Mouse (Mus musculus) intestine, embryonic 15.5 days (tissue): ENCODE data around the gene Irs2. TPM values are rescaled to one million over a fixed set of nuclear protein-coding genes. Genes with fewer than 3 reads are reported as not detected.

ENCODE experiments used
- ATAC-seq: fragments of 200-750 bp; cut with Nextera tagmentation; 2 replicates; pipeline ENCODE4 v1.8.0; 2017; ENCODE audit warnings: moderate TSS enrichment, moderate library complexity
- H3K27ac ChIP-seq: fragments of 300-500 bp; sonication (generic); 2 replicates; pipeline ENCODE4 v1.5.1; 2015; ENCODE audit warnings: mild to moderate bottlenecking, inconsistent platforms
- H3K27me3 ChIP-seq: fragments of 300-500 bp; sonication (generic); replicated peaks from 2 replicates; pipeline ENCODE4 v1.6.1; 2015; ENCODE audit warnings: inconsistent platforms
- H3K36me3 ChIP-seq: fragments of 300-500 bp; sonication (generic); 2 replicates; pipeline ENCODE4 v1.6.1; 2015; ENCODE audit warnings: inconsistent platforms
- H3K4me1 ChIP-seq: fragments of 300-500 bp; sonication (generic); replicated peaks from 2 replicates; pipeline ENCODE4 v1.6.1; 2015; ENCODE audit warnings: inconsistent platforms
- H3K4me2 ChIP-seq: fragments of 300-500 bp; sonication (generic); replicated peaks from 2 replicates; pipeline ENCODE4 v1.6.1; 2015; ENCODE audit warnings: mild to moderate bottlenecking, inconsistent platforms
- H3K4me3 ChIP-seq: fragments of 300-500 bp; sonication (generic); replicated peaks from 2 replicates; pipeline ENCODE4 v1.5.1; 2015; ENCODE audit warnings: inconsistent platforms
- H3K9ac ChIP-seq: fragments of 300-500 bp; sonication (generic); 2 replicates; pipeline ENCODE4 v1.6.1; 2015; ENCODE audit warnings: inconsistent platforms
- H3K9me3 ChIP-seq: fragments of 300-500 bp; sonication (generic); 2 replicates; pipeline ENCODE4 v1.6.1; 2016; ENCODE audit warnings: inconsistent platforms
- WGBS: fragments of 180-500 bp; shearing (Covaris S2); methylation state at CpG from one replicate; pipeline ENCODE4 v1.1.7; 2015; 5-methylcytosine and 5-hydroxymethylcytosine counted together
- polyA plus RNA-seq: library from polyadenylated mRNA; unstranded; fragments of >200 nt; fragmentation: Nextera tagmentation; extraction: Ambion mirVana; gene quantifications from 2 replicates; pipeline ENCODE4 v1.2.1, GENCODE M21; 2015

Irs2 gene
- polyA plus RNA-seq, 1 experiment from 2014 or later = 6.1 TPM

DNA sequence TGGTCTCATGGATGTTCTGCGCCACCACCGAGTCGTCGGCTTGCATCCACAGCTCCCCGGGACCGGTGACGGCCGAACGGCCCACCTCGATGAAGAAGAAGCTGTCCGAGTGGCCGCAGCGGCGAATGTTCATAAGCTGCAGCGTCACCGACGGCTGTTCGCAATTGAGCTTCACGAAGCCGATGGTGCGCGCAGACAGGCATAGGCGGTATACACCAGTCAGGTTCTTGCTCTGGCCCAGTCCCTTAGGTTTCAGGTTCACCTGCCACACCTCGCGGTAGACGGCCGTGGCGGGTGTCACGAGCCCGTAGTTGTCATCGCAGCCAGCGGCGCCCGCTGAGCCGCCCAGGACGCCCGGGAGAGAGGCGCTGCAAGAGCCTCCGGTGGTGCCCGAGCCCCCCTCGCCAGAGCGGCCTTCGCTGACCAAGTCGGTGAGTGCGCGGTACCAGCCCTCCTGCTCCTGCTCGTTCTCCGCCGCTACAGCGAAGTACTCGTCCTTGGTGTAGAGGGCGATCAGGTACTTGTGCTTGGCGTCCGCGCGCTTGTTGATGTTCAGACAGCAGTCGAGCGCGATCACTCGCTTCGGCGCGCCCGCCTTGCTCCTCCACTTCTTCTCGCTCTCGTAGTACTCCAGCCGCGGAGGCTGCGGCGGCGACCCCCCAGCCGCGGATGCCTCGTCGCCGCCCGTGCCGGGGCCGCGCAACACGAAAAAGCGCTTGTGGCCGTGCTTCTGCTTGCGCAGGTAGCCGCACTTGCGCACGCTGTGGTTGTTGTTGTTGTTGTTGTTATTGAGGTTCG is 478 bp downstream of the Irs2 start:
- H3K36me3 ChIP-seq = peaks cover 8% of the 10 kb centered on the region; the same call in 1 of the 2 replicates
- H3K9ac ChIP-seq = peak overlapping the region; percentile 85
- under 1% methylated on average over 88 of the region's 88 CpGs for WGBS
- no peaks in the 10 kb centered on the region for H3K27me3 ChIP-seq
- no peaks in the 10 kb centered on the region for H3K9me3 ChIP-seq
- peak overlapping the region; percentile 85 for H3K4me2 ChIP-seq
- peak overlapping the region; percentile 81 for H3K4me3 ChIP-seq
- H3K27ac ChIP-seq = peak overlapping the region; percentile 99
- H3K4me1 ChIP-seq = peaks cover 49% of the 10 kb centered on the region
- ATAC-seq = no peak

- peak overlapping the region; percentile 85 for H3K9ac ChIP-seq
- H3K4me1 ChIP-seq = peaks cover 56% of the 10 kb centered on the region
- H3K9me3 ChIP-seq = no peaks in the 10 kb centered on the region
- peak overlapping the region; percentile 81 for H3K4me3 ChIP-seq
- H3K27me3 ChIP-seq = no peaks in the 10 kb centered on the region
- peaks cover 8% of the 10 kb centered on the region; the same call in 1 of the 2 replicates for H3K36me3 ChIP-seq
- peak; percentile 57 for ATAC-seq
- WGBS = under 1% methylated on average over 56 of the region's 56 CpGs
- peak overlapping the region; percentile 99 for H3K27ac ChIP-seq
- peak overlapping the region; percentile 85 for H3K4me2 ChIP-seq
These were observed 1.2 kb downstream of the Irs2 start for GRCm38 (mm10) chr8:11007001-11007580.

DNA sequence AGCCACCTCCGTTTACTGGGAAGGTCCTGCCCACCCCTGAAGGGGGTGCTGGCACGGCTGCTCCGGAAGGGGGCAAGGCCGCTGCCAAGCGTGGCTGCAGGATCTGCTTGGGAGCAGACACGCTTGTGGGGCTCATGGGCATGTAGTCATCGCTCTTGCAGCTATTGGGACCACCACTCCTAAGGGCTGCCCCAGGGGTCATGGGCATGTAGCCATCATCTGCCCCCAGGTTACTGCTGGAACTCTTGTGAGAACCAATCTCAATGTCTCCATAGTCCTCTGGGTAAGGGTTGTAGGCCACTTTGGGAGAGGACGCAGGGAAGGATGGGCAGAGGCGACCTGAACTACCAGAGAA is 2.0 kb downstream of the Irs2 start:
- Histone ChIP-seq H3K36me3 (peaks cover 8% of the 10 kb centered on the region; the same call in 1 of the 2 replicates), H3K27ac (no peak overlapping the region), H3K27me3 (no peaks in the 10 kb centered on the region), H3K4me2 (peak overlapping the region; percentile 85), H3K9me3 (no peaks in the 10 kb centered on the region), H3K9ac (peak overlapping the region; percentile 85), H3K4me1 (peaks cover 62% of the 10 kb centered on the region), H3K4me3 (peak overlapping the region; percentile 81)
- no peak for ATAC-seq
- WGBS = 92% methylated on average over 9 of the region's 9 CpGs

DNA sequence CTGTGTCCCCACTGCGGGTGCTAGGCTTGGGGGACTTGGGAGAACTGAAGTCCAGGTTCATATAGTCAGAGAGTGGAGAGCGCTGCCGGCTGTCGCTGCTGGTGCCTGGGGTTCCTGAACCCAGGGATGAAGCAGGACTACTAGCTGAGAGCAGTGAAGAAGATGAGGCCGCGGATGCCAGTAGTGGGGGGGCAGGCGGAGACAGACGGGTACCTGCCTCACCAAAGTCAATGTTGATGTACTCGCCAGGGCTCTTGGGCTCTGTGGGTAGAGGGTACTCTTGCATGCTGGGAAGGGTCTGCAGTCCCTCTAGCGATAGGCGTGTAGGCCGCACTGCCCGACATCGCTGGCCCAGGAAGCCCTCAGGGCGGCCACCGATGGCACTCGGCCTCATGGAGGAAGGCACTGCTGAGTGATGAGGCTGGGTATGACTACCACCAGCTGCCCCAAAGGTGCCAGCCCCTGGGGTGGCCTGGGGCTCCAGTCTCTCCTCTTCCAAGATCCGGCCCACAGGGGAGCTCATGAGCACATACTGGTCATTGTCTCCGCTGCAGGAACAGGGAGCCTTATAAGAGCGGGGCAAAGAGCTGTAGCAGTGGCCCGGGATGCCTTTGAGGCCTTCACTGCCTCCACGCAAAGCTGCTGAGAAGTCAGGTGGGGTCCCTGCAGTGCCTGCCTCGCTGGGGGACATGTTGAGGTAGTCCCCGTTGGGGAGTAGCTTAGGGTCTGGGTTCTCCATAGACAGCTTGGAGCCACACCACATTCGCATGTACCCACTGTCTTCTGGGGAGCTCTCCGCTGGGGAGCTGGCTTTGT is 2.6 kb downstream of the Irs2 start:
- peak overlapping the region; percentile 85 for H3K9ac ChIP-seq
- H3K36me3 ChIP-seq = peaks cover 8% of the 10 kb centered on the region; the same call in 1 of the 2 replicates
- H3K9me3 ChIP-seq = no peaks in the 10 kb centered on the region
- peak overlapping the region; percentile 81 for H3K4me3 ChIP-seq
- no peak for ATAC-seq
- peaks cover 63% of the 10 kb centered on the region for H3K4me1 ChIP-seq
- 89% methylated on average over 26 of the region's 26 CpGs for WGBS
- H3K27me3 ChIP-seq = no peaks in the 10 kb centered on the region
- peak overlapping the region; percentile 85 for H3K4me2 ChIP-seq
- no peak overlapping the region for H3K27ac ChIP-seq

- no peak overlapping the region for H3K27ac ChIP-seq
- H3K4me3 ChIP-seq = peak overlapping the region; percentile 81
- WGBS = 84% methylated on average over 22 of the region's 22 CpGs
- no peaks in the 10 kb centered on the region for H3K27me3 ChIP-seq
- ATAC-seq = no peak
- H3K4me2 ChIP-seq = peak overlapping the region; percentile 85
- peaks cover 8% of the 10 kb centered on the region; the same call in 1 of the 2 replicates for H3K36me3 ChIP-seq
- H3K4me1 ChIP-seq = peaks cover 60% of the 10 kb centered on the region
- no peaks in the 10 kb centered on the region for H3K9me3 ChIP-seq
- peak overlapping the region; percentile 85; the same call in 1 of the 2 replicates for H3K9ac ChIP-seq
These were observed 3.3 kb downstream of the Irs2 start for GRCm38 (mm10) chr8:11004781-11005459.

DNA sequence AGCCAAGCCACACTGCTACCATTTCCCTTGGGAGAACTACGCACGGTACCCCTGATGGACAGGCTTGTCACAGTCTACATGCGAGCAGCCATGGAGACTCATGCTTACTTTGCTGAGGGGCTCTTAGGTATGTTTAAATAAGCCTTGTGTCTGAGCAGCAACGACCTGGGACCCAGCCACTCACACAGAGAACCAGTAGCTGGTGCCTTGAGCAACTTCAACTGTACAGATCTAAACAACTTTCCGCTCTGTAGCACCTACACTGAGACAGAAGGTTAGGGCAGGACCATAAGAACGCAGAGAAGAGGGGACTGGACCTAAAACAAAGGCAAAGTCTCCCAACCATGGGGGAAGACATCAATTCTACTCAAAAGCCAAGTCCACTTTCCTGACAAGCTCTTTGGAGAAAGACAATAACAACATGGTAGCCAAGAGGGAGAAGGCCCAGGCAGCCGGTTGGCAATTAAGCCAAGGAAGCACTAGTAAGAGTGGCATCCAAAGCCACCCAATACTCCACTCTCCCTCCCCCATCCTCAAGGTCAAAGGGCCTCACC is 4.3 kb downstream of the Irs2 start:
- Histone ChIP-seq H3K4me3 (peak overlapping the region; percentile 81), H3K27me3 (no peaks in the 10 kb centered on the region), H3K4me2 (peak overlapping the region; percentile 85), H3K9ac (peak overlapping the region; percentile 85), H3K9me3 (no peaks in the 10 kb centered on the region), H3K36me3 (peaks cover 8% of the 10 kb centered on the region; the same call in 1 of the 2 replicates), H3K4me1 (peaks cover 61% of the 10 kb centered on the region), H3K27ac (0 out of 2 replicates have a peak overlapping the region, but pooled peaks have one; percentile 17)
- 47% methylated on average over 7 of the region's 7 CpGs for WGBS
- no peak for ATAC-seq

GRCm38 (mm10) chr8:11003253-11003652 is 5.0 kb downstream of the Irs2 start:
- ATAC-seq = no peak
- Histone ChIP-seq H3K9ac (peak overlapping the region; percentile 85), H3K4me2 (peak overlapping the region; percentile 85), H3K4me3 (peak overlapping the region; percentile 81), H3K4me1 (peaks cover 61% of the 10 kb centered on the region), H3K27me3 (no peaks in the 10 kb centered on the region), H3K27ac (peak overlapping the region; percentile 51; the same call in 1 of the 2 replicates), H3K9me3 (no peaks in the 10 kb centered on the region), H3K36me3 (peaks cover 11% of the 10 kb centered on the region; the same call in 1 of the 2 replicates)
- WGBS = 40% methylated on average over 6 of the region's 6 CpGs

DNA sequence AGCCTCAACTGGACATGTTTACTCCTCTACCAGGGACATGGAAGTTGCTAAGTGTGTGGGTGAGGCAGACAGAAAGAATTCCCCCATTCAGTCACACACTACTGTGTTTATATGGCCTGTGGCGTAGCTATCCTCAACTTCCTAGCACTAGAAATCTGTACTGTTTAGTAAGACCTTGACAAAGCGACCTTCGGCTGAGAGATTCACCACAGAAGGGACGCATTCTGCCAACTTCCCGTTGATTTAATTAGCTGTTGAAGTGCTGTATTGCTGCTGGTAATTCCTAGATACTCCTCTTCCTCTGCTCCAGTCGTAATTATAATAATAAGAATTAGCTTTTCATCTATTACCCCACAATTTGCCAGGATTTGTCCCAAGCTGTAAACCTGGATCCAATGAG is 5.4 kb downstream of the Irs2 start:
- Histone ChIP-seq H3K27ac (peak overlapping the region; percentile 51; the same call in 1 of the 2 replicates), H3K36me3 (peaks cover 13% of the 10 kb centered on the region; the same call in 1 of the 2 replicates), H3K4me2 (peak overlapping the region; percentile 85), H3K9me3 (no peaks in the 10 kb centered on the region), H3K4me1 (peaks cover 61% of the 10 kb centered on the region), H3K27me3 (no peaks in the 10 kb centered on the region), H3K4me3 (peak overlapping the region; percentile 81), H3K9ac (peak overlapping the region; percentile 85)
- ATAC-seq = no peak
- 31% methylated on average over 6 of the region's 6 CpGs for WGBS

DNA sequence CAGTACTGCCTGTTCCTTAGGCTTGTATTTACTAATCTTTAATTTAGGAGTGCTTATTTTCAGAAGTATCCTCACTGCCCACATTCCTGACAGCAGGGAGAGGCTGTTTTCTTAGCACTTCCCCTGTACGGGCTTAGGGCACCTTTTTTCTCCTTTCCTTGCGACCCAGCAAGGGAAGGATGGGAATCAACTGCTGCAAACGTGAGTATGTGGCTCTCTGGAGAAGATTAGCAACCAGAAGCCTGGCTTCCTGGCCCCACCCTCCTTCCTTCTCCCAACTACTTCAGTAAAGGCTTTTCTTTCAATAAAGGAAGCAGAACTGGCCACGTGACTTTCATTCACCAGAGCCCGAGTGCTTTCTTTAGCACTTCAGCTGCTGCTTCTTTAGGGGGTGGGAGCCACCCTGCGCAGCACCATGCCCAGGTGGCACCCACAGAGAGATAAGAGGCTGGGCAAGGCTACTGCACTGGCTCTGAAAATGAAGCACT is 7.2 kb downstream of the Irs2 start:
- peak overlapping the region; percentile 11; the same call in 1 of the 2 replicates for H3K4me3 ChIP-seq
- 4% methylated on average over 6 of the region's 6 CpGs for WGBS
- H3K9ac ChIP-seq = peak overlapping the region; percentile 29
- peak overlapping the region; percentile 6; the same call in 1 of the 2 replicates for H3K27ac ChIP-seq
- peak overlapping the region; percentile 85 for H3K4me2 ChIP-seq
- H3K36me3 ChIP-seq = peaks cover 13% of the 10 kb centered on the region; the same call in 1 of the 2 replicates
- H3K27me3 ChIP-seq = no peaks in the 10 kb centered on the region
- peaks cover 55% of the 10 kb centered on the region for H3K4me1 ChIP-seq
- peak; percentile 44 for ATAC-seq
- no peaks in the 10 kb centered on the region for H3K9me3 ChIP-seq

DNA sequence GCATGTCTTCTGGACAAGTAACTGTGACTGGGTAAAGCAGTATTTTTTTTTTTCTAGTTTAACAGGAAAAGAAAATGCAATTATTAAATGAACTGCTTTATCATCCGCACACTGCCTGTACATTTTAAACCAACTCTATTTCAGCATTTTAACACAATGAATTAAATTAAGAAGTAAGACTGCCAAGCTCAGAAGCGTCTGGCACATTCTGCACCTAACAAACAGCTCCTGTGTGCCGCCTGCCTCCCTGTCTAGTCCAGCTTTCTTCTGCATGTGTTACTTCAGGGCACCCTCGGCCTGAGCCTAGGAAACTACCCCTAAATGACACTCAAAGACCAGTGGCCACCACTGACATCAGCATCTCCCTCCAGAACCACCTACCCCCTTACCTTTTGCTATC is 8.7 kb downstream of the Irs2 start:
- Histone ChIP-seq H3K27me3 (no peaks in the 10 kb centered on the region), H3K9ac (no peak overlapping the region), H3K36me3 (peaks cover 5% of the 10 kb centered on the region; the same call in 1 of the 2 replicates), H3K9me3 (no peaks in the 10 kb centered on the region), H3K4me2 (no peak overlapping the region), H3K4me1 (peaks cover 52% of the 10 kb centered on the region), H3K4me3 (no peak overlapping the region), H3K27ac (no peak overlapping the region)
- WGBS = 79% methylated on average over 4 of the region's 4 CpGs
- ATAC-seq = no peak

DNA sequence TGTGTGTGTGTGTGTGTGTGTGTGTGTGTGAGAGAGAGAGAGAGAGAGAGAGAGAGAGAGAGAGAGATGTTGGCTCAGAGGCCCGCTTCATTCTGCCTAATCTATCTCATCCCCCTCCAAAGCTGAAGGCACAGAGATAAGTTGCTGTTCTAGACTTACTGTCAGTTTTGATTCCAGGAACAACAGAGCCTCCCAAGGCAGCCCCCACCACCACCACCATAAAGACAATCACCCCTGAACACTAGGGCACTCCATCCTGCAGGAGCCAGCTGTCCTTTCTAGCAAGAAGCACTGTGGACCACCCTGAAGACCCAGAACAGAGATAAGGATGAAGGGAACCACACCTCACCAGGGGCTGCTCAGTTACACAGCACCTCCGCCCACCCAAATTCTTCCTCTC is 12.0 kb downstream of the Irs2 start:
- Histone ChIP-seq H3K27me3 (no peaks in the 10 kb centered on the region), H3K4me1 (peaks cover 39% of the 10 kb centered on the region), H3K27ac (no peak overlapping the region), H3K9me3 (no peaks in the 10 kb centered on the region), H3K9ac (no peak overlapping the region), H3K4me2 (no peak overlapping the region), H3K36me3 (0 out of 2 replicates have a peak, but pooled peaks cover 5% of the 10 kb centered on the region), H3K4me3 (no peak overlapping the region)
- ATAC-seq = no peak
- WGBS = 91% methylated on average over 2 of the region's 2 CpGs
